Mouse (Mus musculus) heart, embryonic 11.5 days (tissue): Measurements from ENCODE around the gene Ptpn13. TPM values are rescaled to one million over a fixed set of nuclear protein-coding genes. Genes with fewer than 3 reads are reported as not detected.

Experiments used
- ATAC-seq: fragments of 200-750 bp; cut with Nextera tagmentation; replicated peaks from 2 replicates; pipeline ENCODE4 v1.8.0; 2017; ENCODE audit warnings: moderate library complexity; ENCODE audit not compliant: insufficient number of reproducible peaks, low FRiP score, low TSS enrichment
- H3K27ac ChIP-seq: fragments of 300-500 bp; sonication (generic); 2 replicates; pipeline ENCODE4 v1.5.1; 2014; ENCODE audit warnings: mild to moderate bottlenecking, low read depth, low read length
- H3K27me3 ChIP-seq: fragments of 300-500 bp; sonication (generic); 2 replicates; pipeline ENCODE4 v1.6.1; 2014; ENCODE audit warnings: mild to moderate bottlenecking, low read length, mixed read lengths; ENCODE audit not compliant: control insufficient read depth, insufficient read depth
- H3K36me3 ChIP-seq: fragments of 300-500 bp; sonication (generic); 2 replicates; pipeline ENCODE4 v1.6.1; 2014; ENCODE audit warnings: mild to moderate bottlenecking, low read length, moderate library complexity, mixed read lengths; ENCODE audit not compliant: control insufficient read depth, insufficient read depth
- H3K4me1 ChIP-seq: fragments of 300-500 bp; sonication (generic); 2 replicates; pipeline ENCODE4 v1.6.1; 2014; ENCODE audit warnings: low read length; ENCODE audit not compliant: control insufficient read depth, insufficient read depth
- H3K4me2 ChIP-seq: fragments of 300-500 bp; sonication (generic); 2 replicates; pipeline ENCODE4 v1.6.1; 2014; ENCODE audit warnings: mild to moderate bottlenecking, moderate library complexity
- H3K4me3 ChIP-seq: fragments of 300-500 bp; sonication (generic); 2 replicates; pipeline ENCODE4 v1.5.1; 2014; ENCODE audit warnings: low read depth, low read length
- H3K9ac ChIP-seq: fragments of 300-500 bp; sonication (generic); 2 replicates; pipeline ENCODE4 v1.6.1; 2014; ENCODE audit warnings: mild to moderate bottlenecking, low read depth, low read length, moderate library complexity
- H3K9me3 ChIP-seq: fragments of 300-500 bp; sonication (generic); replicated peaks from 2 replicates; pipeline ENCODE4 v1.6.1; 2016; ENCODE audit warnings: low read length; ENCODE audit not compliant: control insufficient read depth
- WGBS: fragments of 180-500 bp; shearing (Covaris S2); extraction: QIAGEN DNeasy Blood & Tissue Kit; methylation state at CpG from one replicate; pipeline ENCODE4 v1.1.7; 2014; ENCODE audit not compliant: insufficient replicate concordance; 5-methylcytosine and 5-hydroxymethylcytosine counted together
- polyA plus RNA-seq: library from polyadenylated mRNA; unstranded; fragments of >200 nt; fragmentation: Nextera tagmentation; extraction: Ambion mirVana; gene quantifications from 2 replicates; pipeline ENCODE4 v1.2.1, GENCODE M21; 2014

Gene Ptpn13
- polyA plus RNA-seq, 1 experiment from 2014 or later, result 12.3 TPM

GRCm38 (mm10) chr5:103518797-103519468 lies 93.9 kb downstream of the Ptpn13 start:
- no peaks in the 10 kb centered on the region for H3K27me3 ChIP-seq
- H3K36me3 ChIP-seq, result no peaks in the 10 kb centered on the region
- ATAC-seq, result no peak
- no peak overlapping the region for H3K27ac ChIP-seq
- WGBS, result 60% methylated on average over 14 of the region's 14 CpGs
- no peak overlapping the region for H3K4me3 ChIP-seq
- peaks cover 4% of the 10 kb centered on the region; the same call in 1 of the 2 replicates for H3K4me1 ChIP-seq
- H3K9ac ChIP-seq, result no peak overlapping the region
- no peaks in the 10 kb centered on the region for H3K9me3 ChIP-seq
- no peak overlapping the region for H3K4me2 ChIP-seq

- H3K4me2 ChIP-seq, result no peak overlapping the region
- no peaks in the 10 kb centered on the region for H3K36me3 ChIP-seq
- 40% methylated on average over 3 of the region's 3 CpGs for WGBS
- H3K27ac ChIP-seq, result no peak overlapping the region
- no peak overlapping the region for H3K9ac ChIP-seq
- ATAC-seq, result no peak
- H3K4me3 ChIP-seq, result no peak overlapping the region
- H3K27me3 ChIP-seq, result no peaks in the 10 kb centered on the region
- H3K4me1 ChIP-seq, result peaks cover 6% of the 10 kb centered on the region
- no peaks in the 10 kb centered on the region for H3K9me3 ChIP-seq
Measured at GRCm38 (mm10) chr5:103522371-103522770, 97.4 kb downstream of the Ptpn13 start.

DNA sequence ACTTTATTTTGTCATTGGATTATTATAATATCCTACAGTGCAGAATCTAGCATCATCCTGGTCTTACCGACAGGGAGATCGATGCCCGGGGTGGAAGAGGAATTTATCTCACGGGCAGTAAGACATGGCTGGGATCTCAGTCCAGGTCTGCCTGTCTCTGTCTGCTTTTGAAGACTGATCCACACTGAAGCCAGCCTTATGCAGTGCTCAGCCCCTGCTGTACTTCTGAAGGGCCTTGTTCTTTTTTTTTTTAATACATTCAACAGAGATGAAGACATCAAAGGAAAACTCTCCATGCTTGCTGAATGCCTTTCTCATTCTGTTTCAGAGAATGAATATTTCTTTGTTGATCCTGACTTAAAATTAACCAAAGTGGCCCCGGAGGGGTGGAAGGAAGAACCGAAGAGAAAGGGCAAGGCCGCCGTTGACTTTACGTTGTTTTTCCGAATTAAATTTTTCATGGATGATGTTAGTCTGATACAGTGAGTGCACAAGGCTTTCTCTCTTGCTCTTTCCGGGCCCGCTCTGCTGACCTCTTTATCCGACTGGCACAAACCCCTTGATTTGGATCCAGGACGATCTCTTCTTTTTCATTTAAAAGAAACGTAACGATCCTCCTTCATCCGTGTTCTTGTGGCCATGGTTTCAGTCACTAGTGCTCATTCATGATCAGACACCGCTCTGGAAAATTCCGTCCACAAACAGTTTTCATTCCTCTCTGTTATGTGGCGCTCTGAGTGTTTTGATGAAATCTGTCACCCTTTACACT lies 101.9 kb downstream of the Ptpn13 start:
- H3K27ac ChIP-seq, result no peak overlapping the region
- H3K9me3 ChIP-seq, result no peaks in the 10 kb centered on the region
- 86% methylated on average over 20 of the region's 20 CpGs for WGBS
- no peak for ATAC-seq
- no peak overlapping the region for H3K9ac ChIP-seq
- peaks cover 4% of the 10 kb centered on the region for H3K4me1 ChIP-seq
- no peaks in the 10 kb centered on the region; the same call in 1 of the 2 replicates for H3K36me3 ChIP-seq
- H3K4me2 ChIP-seq, result no peak overlapping the region
- no peaks in the 10 kb centered on the region for H3K27me3 ChIP-seq
- H3K4me3 ChIP-seq, result no peak overlapping the region

DNA sequence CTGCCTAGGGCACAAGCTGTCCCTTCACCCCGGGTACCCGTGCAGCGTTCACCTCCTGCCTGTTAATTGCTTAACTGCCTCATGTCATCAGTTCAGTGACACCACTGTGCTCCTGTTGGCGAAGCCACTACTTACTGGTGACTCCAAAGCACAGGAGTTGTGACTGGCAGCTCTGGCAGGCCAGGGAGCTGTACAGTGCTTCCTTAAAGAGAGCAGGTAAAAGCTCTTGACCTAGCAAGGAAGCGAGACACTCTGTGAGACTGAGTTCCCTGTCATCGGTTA lies 102.4 kb downstream of the Ptpn13 start:
- H3K4me3 ChIP-seq, result no peak overlapping the region
- H3K4me1 ChIP-seq, result peaks cover 4% of the 10 kb centered on the region
- 60% methylated on average over 6 of the region's 6 CpGs for WGBS
- H3K27ac ChIP-seq, result no peak overlapping the region
- no peaks in the 10 kb centered on the region; the same call in 1 of the 2 replicates for H3K36me3 ChIP-seq
- no peak overlapping the region for H3K9ac ChIP-seq
- H3K27me3 ChIP-seq, result no peaks in the 10 kb centered on the region
- H3K9me3 ChIP-seq, result no peaks in the 10 kb centered on the region
- H3K4me2 ChIP-seq, result no peak overlapping the region
- ATAC-seq, result no peak

GRCm38 (mm10) chr5:103530214-103530613 lies 105.2 kb downstream of the Ptpn13 start:
- Histone ChIP-seq H3K27me3 (no peaks in the 10 kb centered on the region), H3K4me1 (peaks cover 4% of the 10 kb centered on the region), H3K36me3 (no peaks in the 10 kb centered on the region; the same call in 1 of the 2 replicates), H3K9me3 (no peaks in the 10 kb centered on the region), H3K9ac (no peak overlapping the region), H3K27ac (no peak overlapping the region), H3K4me2 (no peak overlapping the region), H3K4me3 (no peak overlapping the region)
- ATAC-seq, result no peak
- WGBS, result 56% methylated on average over 9 of the region's 9 CpGs

GRCm38 (mm10) chr5:103532841-103533390 lies 107.9 kb downstream of the Ptpn13 start:
- Histone ChIP-seq H3K9ac (no peak overlapping the region), H3K36me3 (peaks cover 3% of the 10 kb centered on the region; the same call in 1 of the 2 replicates), H3K9me3 (no peaks in the 10 kb centered on the region), H3K4me3 (no peak overlapping the region), H3K4me1 (no peaks in the 10 kb centered on the region), H3K27ac (no peak overlapping the region), H3K4me2 (no peak overlapping the region), H3K27me3 (no peaks in the 10 kb centered on the region)
- no peak for ATAC-seq
- WGBS, result 80% methylated on average over 11 of the region's 11 CpGs

- Histone ChIP-seq H3K27me3 (no peaks in the 10 kb centered on the region), H3K4me2 (no peak overlapping the region), H3K27ac (no peak overlapping the region), H3K36me3 (peaks cover 3% of the 10 kb centered on the region; the same call in 1 of the 2 replicates), H3K4me1 (no peaks in the 10 kb centered on the region), H3K9me3 (no peaks in the 10 kb centered on the region), H3K4me3 (no peak overlapping the region), H3K9ac (no peak overlapping the region)
- WGBS, result 60% methylated on average over 3 of the region's 3 CpGs
- no peak for ATAC-seq
Measured at GRCm38 (mm10) chr5:103534454-103534853, 109.5 kb downstream of the Ptpn13 start.

DNA sequence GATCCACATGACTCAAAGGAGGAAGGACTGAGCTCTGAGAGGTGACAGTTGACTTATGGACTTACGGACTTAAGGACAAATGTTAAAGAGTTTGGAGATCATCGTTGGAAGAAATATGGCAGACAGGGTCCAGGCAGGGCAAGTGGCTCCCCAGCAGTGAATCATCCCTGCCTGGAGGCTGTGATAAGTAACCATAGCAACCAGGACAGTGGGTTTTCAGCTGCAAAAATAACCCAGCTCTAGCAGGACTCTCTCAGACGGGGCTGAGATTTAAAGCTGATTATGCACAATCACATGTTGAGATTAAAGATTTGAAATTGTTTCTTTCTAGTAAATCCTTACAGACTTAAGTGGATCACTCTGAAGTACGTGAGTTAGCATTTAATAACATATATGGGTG lies 112.4 kb downstream of the Ptpn13 start:
- no peak overlapping the region for H3K4me2 ChIP-seq
- no peaks in the 10 kb centered on the region for H3K27me3 ChIP-seq
- no peaks in the 10 kb centered on the region for H3K4me1 ChIP-seq
- H3K9ac ChIP-seq, result no peak overlapping the region
- 66% methylated on average over 4 of the region's 4 CpGs for WGBS
- no peak overlapping the region for H3K27ac ChIP-seq
- no peak for ATAC-seq
- H3K4me3 ChIP-seq, result no peak overlapping the region
- H3K9me3 ChIP-seq, result no peaks in the 10 kb centered on the region
- peaks cover 3% of the 10 kb centered on the region; the same call in 1 of the 2 replicates for H3K36me3 ChIP-seq
